Mouse (Mus musculus): ENCODE results near the gene Olfr1288. TPM values are rescaled to one million over a fixed set of nuclear protein-coding genes. Genes with fewer than 3 reads are reported as not detected.

Gene Olfr1288
- not detected in 2 replicates for polyA plus RNA-seq (2011; ENCODE audit: insufficient read length, low read depth, missing spikeins)

DNA sequence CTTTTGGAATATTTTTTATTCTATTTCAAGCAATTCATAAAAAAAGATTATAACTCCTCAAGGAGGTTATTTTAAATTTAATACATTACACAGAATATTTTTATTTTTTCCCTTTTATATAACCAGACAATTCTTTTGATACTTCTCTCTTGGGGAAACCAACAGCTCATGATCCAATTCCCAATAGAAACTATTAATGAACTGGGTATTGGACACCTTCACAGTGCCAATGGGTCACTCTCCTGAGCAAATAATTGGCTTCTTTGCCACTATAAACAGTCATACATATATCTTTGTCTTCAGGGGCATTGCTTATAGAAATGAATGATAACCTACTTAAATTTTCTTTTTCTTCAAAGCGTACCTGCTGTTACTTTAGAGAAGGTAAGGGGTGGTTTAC lies at the start of gene Olfr1288:
Olfr1288 (plus strand) TSS at position 301 of the 400 bp plus-strand sequence.
- TF ChIP-seq CTCF (IDR thresholded peaks at IDR 0.05; ENCODE audit: borderline replicate concordance, insufficient read depth, low read length): no peak
- no peak for TF ChIP-seq POLR2A (IDR thresholded peaks at IDR 0.05; ENCODE audit: low read depth, low read length)
- no peak within 1 kb of the TSS for H3K27ac ChIP-seq (ENCODE audit: insufficient read depth, low read length)
- H3K4me1 ChIP-seq (ENCODE audit: control insufficient read depth, insufficient read depth, low read length): no peaks in the 10 kb centered on the region
- H3K4me3 ChIP-seq (ENCODE audit: insufficient read depth, low read length): no peak within 1 kb of the TSS

GRCm38 (mm10) chr2:111448842-111449241 lies 25.1 kb upstream of the Olfr1288 start, which contains the start of gene Olfr1287:
TSS of gene Olfr1287 (plus strand) at chr2:111449142.
- no peaks in the 10 kb centered on the region for H3K4me1 ChIP-seq (ENCODE audit: control insufficient read depth, insufficient read depth, low read length)
- no peak within 1 kb of the TSS for H3K4me3 ChIP-seq (ENCODE audit: insufficient read depth, low read length)
- no peak within 1 kb of the TSS for H3K27ac ChIP-seq (ENCODE audit: insufficient read depth, low read length)
- no peak for TF ChIP-seq CTCF (IDR thresholded peaks at IDR 0.05; ENCODE audit: borderline replicate concordance, insufficient read depth, low read length)
- no peak for TF ChIP-seq POLR2A (IDR thresholded peaks at IDR 0.05; ENCODE audit: low read depth, low read length)

GRCm38 (mm10) chr2:111480519-111480918 lies 6.6 kb downstream of the Olfr1288 start, which contains the start of gene Olfr1289:
TSS of gene Olfr1289 (plus strand) at chr2:111480819.
- H3K4me3 ChIP-seq (ENCODE audit: insufficient read depth, low read length): no peak within 1 kb of the TSS
- H3K27ac ChIP-seq (ENCODE audit: insufficient read depth, low read length): no peak within 1 kb of the TSS
- no peaks in the 10 kb centered on the region for H3K4me1 ChIP-seq (ENCODE audit: control insufficient read depth, insufficient read depth, low read length)
- TF ChIP-seq CTCF (IDR thresholded peaks at IDR 0.05; ENCODE audit: borderline replicate concordance, insufficient read depth, low read length) (no peak), POLR2A (IDR thresholded peaks at IDR 0.05; ENCODE audit: low read depth, low read length) (no peak)

GRCm38 (mm10) chr2:111493729-111494128 lies 19.8 kb downstream of the Olfr1288 start, which contains the start of gene Olfr1290:
TSS of gene Olfr1290 (minus strand) at chr2:111493829.
- Histone ChIP-seq H3K4me1 (ENCODE audit: control insufficient read depth, insufficient read depth, low read length) (no peaks in the 10 kb centered on the region), H3K4me3 (ENCODE audit: insufficient read depth, low read length) (no peak within 1 kb of the TSS), H3K27ac (ENCODE audit: insufficient read depth, low read length) (no peak within 1 kb of the TSS)
- TF ChIP-seq CTCF (IDR thresholded peaks at IDR 0.05; ENCODE audit: borderline replicate concordance, insufficient read depth, low read length) (no peak), POLR2A (IDR thresholded peaks at IDR 0.05; ENCODE audit: low read depth, low read length) (no peak)

GRCm38 (mm10) chr2:111496880-111497279 lies 23.0 kb downstream of the Olfr1288 start, which contains the start of gene Olfr1291-ps1:
TSS of gene Olfr1291-ps1 (plus strand) at chr2:111497180.
- Histone ChIP-seq H3K4me1 (ENCODE audit: control insufficient read depth, insufficient read depth, low read length) (no peaks in the 10 kb centered on the region), H3K27ac (ENCODE audit: insufficient read depth, low read length) (no peak within 1 kb of the TSS), H3K4me3 (ENCODE audit: insufficient read depth, low read length) (no peak within 1 kb of the TSS)
- TF ChIP-seq CTCF (IDR thresholded peaks at IDR 0.05; ENCODE audit: borderline replicate concordance, insufficient read depth, low read length) (no peak), POLR2A (IDR thresholded peaks at IDR 0.05; ENCODE audit: low read depth, low read length) (no peak)

GRCm38 (mm10) chr2:111517451-111517850 lies 43.5 kb downstream of the Olfr1288 start:
- no peak for TF ChIP-seq CTCF (IDR thresholded peaks at IDR 0.05; ENCODE audit: borderline replicate concordance, insufficient read depth, low read length)
- no peak for TF ChIP-seq POLR2A (IDR thresholded peaks at IDR 0.05; ENCODE audit: low read depth, low read length)
- Histone ChIP-seq H3K4me3 (ENCODE audit: insufficient read depth, low read length) (no peak overlapping the region), H3K4me1 (ENCODE audit: control insufficient read depth, insufficient read depth, low read length) (no peaks in the 10 kb centered on the region), H3K27ac (ENCODE audit: insufficient read depth, low read length) (no peak overlapping the region)

DNA sequence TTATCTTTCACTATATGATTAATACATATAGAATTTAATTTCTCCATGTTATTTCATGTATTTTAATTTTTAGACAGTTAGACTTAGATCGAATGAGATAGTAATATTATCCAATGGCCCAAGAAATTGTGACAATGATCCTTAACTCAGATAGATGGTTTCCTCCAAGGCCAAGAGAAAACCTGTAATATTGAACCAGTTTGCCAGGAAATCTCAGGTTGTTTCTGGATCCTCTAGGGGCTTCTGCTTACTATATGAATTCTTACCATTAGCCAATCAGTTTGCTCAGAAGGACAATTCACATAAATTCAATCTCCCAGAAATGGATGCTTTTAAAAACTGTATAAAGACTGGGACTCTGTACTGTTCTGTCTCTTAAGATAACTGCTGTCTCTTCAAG lies 51.0 kb downstream of the Olfr1288 start, which contains the start of gene Olfr1293-ps:
Olfr1293-ps (plus strand) TSS at position 301 of the 400 bp plus-strand sequence.
- H3K27ac ChIP-seq (ENCODE audit: insufficient read depth, low read length): no peak within 1 kb of the TSS
- H3K4me1 ChIP-seq (ENCODE audit: control insufficient read depth, insufficient read depth, low read length): no peaks in the 10 kb centered on the region
- no peak within 1 kb of the TSS for H3K4me3 ChIP-seq (ENCODE audit: insufficient read depth, low read length)
- TF ChIP-seq CTCF (IDR thresholded peaks at IDR 0.05; ENCODE audit: borderline replicate concordance, insufficient read depth, low read length): no peak
- no peak for TF ChIP-seq POLR2A (IDR thresholded peaks at IDR 0.05; ENCODE audit: low read depth, low read length)

Other genes starting within 250 kb of the Olfr1288 start
- gene 4930430A15Rik, start 244.5 kb upstream of the Olfr1288 start, polyA plus RNA-seq (2011; ENCODE audit: insufficient read length, low read depth, missing spikeins): not detected in 2 replicates
- gene Olfr1275, start 238.8 kb upstream of the Olfr1288 start, polyA plus RNA-seq (2011; ENCODE audit: insufficient read length, low read depth, missing spikeins): not detected in 2 replicates
- gene Olfr1276, start 219.6 kb upstream of the Olfr1288 start, polyA plus RNA-seq (2011; ENCODE audit: insufficient read length, low read depth, missing spikeins): not detected in 2 replicates
- not detected in 2 replicates for gene Olfr1277, start 200.0 kb upstream of the Olfr1288 start, polyA plus RNA-seq (2011; ENCODE audit: insufficient read length, low read depth, missing spikeins)
- gene Olfr1278, start 184.0 kb upstream of the Olfr1288 start, polyA plus RNA-seq (2011; ENCODE audit: insufficient read length, low read depth, missing spikeins): not detected in 2 replicates
- gene Olfr1279, start 173.5 kb upstream of the Olfr1288 start, polyA plus RNA-seq (2011; ENCODE audit: insufficient read length, low read depth, missing spikeins): not detected in 2 replicates
- gene Olfr1280, start 160.1 kb upstream of the Olfr1288 start, polyA plus RNA-seq (2011; ENCODE audit: insufficient read length, low read depth, missing spikeins): not detected in 2 replicates
- not detected in 2 replicates for gene Olfr1281, start 147.6 kb upstream of the Olfr1288 start, polyA plus RNA-seq (2011; ENCODE audit: insufficient read length, low read depth, missing spikeins)
- not detected in 2 replicates for gene Olfr1282, start 138.0 kb upstream of the Olfr1288 start, polyA plus RNA-seq (2011; ENCODE audit: insufficient read length, low read depth, missing spikeins)
- not detected in 2 replicates for gene Olfr1283, start 107.3 kb upstream of the Olfr1288 start, polyA plus RNA-seq (2011; ENCODE audit: insufficient read length, low read depth, missing spikeins)
- gene Olfr1284, start 98.6 kb upstream of the Olfr1288 start, polyA plus RNA-seq (2011; ENCODE audit: insufficient read length, low read depth, missing spikeins): not detected in 2 replicates
- gene Olfr1286, start 51.0 kb upstream of the Olfr1288 start, polyA plus RNA-seq (2011; ENCODE audit: insufficient read length, low read depth, missing spikeins): not detected in 2 replicates
- gene Olfr1287, start 25.0 kb upstream of the Olfr1288 start, polyA plus RNA-seq (2011; ENCODE audit: insufficient read length, low read depth, missing spikeins): not detected in 2 replicates
- gene Olfr1289, start 6.7 kb downstream of the Olfr1288 start, polyA plus RNA-seq (2011; ENCODE audit: insufficient read length, low read depth, missing spikeins): not detected in 2 replicates
- not detected in 2 replicates for gene Olfr1290, start 19.7 kb downstream of the Olfr1288 start, polyA plus RNA-seq (2011; ENCODE audit: insufficient read length, low read depth, missing spikeins)
- not detected in 2 replicates for gene Olfr1291-ps1, start 23.1 kb downstream of the Olfr1288 start, polyA plus RNA-seq (2011; ENCODE audit: insufficient read length, low read depth, missing spikeins)
- not detected in 2 replicates for gene Olfr1293-ps, start 51.1 kb downstream of the Olfr1288 start, polyA plus RNA-seq (2011; ENCODE audit: insufficient read length, low read depth, missing spikeins)
- not detected in 2 replicates for gene Olfr1294, start 66.2 kb downstream of the Olfr1288 start, polyA plus RNA-seq (2011; ENCODE audit: insufficient read length, low read depth, missing spikeins)
- not detected in 2 replicates for gene Olfr1295, start 95.6 kb downstream of the Olfr1288 start, polyA plus RNA-seq (2011; ENCODE audit: insufficient read length, low read depth, missing spikeins)
- not detected in 2 replicates for gene Olfr1297, start 152.4 kb downstream of the Olfr1288 start, polyA plus RNA-seq (2011; ENCODE audit: insufficient read length, low read depth, missing spikeins)
- not detected in 2 replicates for gene Olfr1298, start 175.1 kb downstream of the Olfr1288 start, polyA plus RNA-seq (2011; ENCODE audit: insufficient read length, low read depth, missing spikeins)
- gene Olfr1299, start 187.3 kb downstream of the Olfr1288 start, polyA plus RNA-seq (2011; ENCODE audit: insufficient read length, low read depth, missing spikeins): not detected in 2 replicates